Mouse (Mus musculus) adrenal gland, postnatal 36 days (tissue): ENCODE results near the gene Hjurp. TPM values are rescaled to one million over a fixed set of nuclear protein-coding genes. Genes with fewer than 3 reads are reported as not detected.

Source experiments
- DNase-seq, 2 experiments: peaks; one replicate each; pipeline ENCODE4 v3.0.0; 2021; ENCODE audit warnings: mixed read lengths in 1 of 2
- total RNA-seq, 2 experiments: library from RNA; stranded (reverse); gene quantifications; 2 replicates each; pipeline ENCODE4 v1.2.3; 2021

Hjurp gene
- total RNA-seq, 2 experiments from 2014 or later = 31.0 to 35.9 TPM

DNA sequence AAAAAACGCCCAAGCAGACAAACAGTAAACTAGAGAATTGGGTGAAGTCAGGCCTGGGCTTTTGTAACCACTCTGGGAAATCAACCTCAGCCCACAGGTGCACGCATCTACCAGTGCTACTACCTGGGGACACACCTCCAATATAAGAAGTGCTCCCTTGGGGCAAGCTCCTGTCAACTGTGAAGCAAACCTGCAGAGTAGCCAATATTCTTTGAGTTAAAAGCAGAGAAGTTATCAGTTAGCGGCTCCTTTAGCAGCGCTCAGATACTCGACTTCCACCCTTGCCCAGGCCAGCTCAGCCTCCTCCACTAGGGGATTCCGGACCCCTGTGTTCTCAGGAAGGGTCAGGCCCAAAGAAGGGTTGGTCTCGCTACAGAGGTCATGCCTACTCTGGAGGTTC is 15.7 kb downstream of the Hjurp start:
- no peak for DNase-seq

DNA sequence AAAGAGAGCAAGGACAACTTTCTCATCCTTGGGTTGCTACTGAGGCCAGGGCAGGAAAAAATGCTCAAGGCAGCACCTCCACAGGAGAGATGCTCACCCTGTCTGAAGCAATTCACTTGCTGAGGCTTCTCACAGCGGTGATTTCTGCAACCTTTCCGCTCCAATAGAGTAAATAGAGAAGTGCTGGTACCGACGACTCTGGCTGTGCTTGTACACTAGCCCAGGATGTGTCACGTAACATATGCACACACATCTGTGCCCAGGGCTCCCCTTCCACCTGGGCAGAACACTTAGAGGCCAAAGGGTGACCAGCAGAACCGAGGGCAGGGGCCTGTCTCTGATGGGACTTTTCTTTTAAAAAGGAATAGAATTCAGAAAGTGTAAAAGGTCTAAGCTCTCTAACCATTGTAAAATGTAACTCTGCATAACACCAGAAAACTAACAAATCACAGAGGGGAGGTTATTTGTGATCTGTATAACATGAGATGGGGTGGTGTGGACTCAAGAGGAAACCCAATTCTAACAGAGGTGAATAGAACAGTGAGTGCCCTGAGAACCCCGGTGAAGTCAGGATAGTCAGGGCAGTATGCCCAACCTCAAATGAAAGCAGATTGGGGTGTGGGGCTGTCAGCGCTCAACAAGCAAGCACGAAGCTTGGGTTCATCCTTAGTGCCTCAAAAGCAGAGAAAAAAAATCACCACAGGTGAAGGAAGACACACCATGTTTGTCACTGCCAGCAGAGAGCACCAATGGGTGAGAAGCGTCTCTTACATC is 16.6 kb downstream of the Hjurp start:
- DNase-seq = no peak

- peak in 1 of 2 experiments; percentile 71 for DNase-seq
These were observed 17.3 kb downstream of the Hjurp start for GRCm38 (mm10) chr1:88260114-88260513.

GRCm38 (mm10) chr1:88259643-88260024 is 17.8 kb downstream of the Hjurp start:
- DNase-seq = no peak

DNA sequence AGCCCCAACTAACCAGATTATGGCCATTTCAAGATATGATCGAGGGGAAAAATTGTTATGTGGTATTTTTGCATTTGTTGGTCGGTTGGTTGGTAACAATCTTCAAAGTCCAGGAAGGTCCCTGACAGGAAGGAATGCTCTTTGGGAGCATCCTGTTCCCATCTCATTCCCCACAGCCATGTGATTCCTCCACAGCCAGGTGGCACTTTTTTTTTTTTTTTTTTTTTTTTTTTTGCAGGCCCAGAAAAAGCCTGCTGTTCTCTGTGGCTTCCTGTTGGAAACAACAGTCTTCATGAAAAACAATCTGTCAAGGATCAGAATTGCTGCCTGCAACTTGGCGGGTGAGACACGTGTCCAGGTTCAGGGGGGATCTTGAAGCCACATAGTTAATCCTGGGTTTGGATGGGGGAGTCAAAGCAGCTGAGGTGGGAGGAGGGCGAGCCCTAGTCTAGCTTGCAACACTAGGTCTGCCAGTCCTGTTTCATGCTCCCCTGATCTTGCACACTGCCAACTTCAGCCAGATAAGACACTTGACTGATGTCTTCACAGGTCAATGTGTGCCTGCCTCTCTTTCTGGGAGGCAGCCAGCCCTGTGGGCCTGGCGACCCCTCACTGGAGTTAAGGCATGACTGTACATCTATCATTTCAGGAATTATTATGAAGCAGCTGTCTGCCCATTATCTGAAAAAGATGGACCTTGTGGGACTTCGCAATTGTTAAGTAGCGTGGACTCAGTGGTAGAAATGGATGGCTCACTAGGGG is 18.4 kb downstream of the Hjurp start:
- DNase-seq = peak; percentile 49 to 66

GRCm38 (mm10) chr1:88258361-88258760 is 19.1 kb downstream of the Hjurp start:
- no peak for DNase-seq

DNA sequence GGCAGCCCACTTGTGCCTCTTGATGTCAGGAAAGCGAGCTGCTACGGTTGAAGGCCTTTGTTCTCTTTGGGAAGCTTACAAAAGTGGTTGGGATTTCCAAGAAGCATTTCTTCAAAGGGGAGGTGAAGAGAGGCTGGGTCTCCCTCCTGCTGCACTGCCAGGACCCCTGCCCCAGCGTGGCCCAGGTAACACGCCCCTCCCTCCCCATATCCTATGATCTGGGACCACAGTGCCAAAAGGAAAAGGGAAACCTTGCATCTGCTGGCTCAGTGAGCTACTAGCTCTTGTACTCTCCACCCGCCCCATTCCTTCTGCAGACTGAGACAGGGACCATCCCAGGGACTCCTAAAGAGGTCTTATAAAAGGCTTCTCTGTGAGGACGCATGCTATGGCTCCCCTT is 19.8 kb downstream of the Hjurp start:
- DNase-seq = no peak

DNA sequence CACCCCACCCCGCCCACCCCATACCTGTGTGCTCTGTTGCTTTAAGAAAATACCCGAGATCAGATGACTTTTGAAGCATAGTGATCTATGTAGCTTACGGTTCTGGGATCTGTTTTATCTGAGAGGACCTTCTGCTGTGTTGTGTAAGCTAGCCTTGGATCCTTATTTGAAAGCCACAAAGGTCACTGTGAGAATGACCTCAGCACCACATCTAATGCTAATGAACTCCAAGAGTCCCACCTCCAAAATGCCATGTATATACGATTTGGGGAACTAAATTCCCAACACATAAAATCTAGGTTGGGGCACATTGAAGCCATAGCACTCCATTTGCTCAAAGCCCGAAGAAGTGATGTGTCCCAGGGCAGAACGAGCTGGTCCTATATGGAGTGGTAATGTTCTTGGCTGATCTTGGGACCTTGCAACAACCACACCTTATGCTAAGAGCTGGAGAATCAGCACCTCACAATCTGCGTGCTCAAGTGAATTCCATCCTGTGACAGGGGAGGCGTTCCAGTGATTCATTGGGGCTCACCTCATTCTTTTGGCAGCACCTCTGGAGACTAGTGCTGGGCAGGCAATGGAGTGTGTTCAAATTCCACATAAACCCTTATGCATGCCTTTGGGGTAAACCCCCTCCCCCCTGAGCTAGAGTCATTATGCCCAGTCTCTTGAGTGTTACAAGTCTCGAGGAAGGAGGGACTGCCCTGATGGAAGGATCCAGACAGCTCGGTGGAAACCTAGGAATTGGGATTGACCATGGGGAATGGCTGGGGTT is 20.4 kb downstream of the Hjurp start:
- DNase-seq = no peak

DNA sequence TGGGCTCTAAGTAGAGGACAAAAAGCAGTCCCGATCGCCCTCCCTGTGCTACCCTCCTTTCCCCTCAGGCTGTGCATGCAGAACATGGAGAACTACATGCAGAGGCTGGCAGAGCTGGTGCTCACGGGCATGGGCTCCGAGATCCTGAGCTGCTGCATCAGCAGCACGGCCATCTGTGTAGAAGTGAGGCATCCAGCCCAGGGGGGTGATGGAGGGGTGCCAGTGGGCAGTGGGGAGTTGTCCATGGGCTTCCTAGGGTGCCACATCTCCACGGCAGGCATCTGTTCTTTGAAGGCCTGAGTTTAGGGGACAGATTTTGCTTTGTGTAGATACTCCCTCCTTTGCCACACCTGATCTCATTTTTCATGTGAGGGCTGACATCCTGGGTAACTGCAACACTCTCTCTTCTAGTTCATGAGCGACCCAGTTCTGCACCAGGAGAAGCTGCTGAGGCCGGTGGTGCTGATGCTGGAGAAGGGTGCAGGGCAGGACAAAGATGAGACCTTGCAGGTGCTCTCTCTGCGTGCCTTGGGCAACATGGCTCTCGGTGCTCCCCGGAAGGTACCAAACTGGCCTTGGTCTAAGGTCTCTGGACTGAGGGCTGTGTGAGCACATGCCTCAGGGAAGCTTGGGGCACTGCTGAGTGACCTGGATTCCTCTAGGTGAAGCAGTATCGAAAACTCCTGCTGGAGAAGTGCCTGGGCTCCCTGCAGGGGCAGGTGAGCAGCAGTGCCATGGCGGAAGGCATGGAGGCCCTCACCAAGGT is 21.3 kb downstream of the Hjurp start:
- DNase-seq = no peak

DNA sequence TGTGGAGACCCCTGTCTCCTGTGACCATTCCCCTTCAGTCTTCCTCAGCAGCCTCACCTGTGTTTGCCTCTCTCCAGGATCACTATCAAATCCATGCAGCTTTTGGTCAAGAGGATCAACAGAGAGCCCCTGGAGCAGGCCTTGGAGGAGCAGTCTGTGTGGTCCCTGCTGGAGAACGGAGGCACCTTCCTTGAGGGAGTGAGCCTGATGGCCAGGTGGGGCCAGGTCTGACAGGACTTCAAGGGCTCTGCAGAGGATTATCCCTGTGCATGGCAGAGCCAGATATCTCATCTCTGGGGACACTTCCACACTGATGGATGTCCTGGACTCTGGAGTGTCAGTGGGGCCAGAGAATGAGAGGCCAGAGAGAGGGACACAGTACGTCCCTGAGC is 22.0 kb downstream of the Hjurp start:
- no peak for DNase-seq

DNA sequence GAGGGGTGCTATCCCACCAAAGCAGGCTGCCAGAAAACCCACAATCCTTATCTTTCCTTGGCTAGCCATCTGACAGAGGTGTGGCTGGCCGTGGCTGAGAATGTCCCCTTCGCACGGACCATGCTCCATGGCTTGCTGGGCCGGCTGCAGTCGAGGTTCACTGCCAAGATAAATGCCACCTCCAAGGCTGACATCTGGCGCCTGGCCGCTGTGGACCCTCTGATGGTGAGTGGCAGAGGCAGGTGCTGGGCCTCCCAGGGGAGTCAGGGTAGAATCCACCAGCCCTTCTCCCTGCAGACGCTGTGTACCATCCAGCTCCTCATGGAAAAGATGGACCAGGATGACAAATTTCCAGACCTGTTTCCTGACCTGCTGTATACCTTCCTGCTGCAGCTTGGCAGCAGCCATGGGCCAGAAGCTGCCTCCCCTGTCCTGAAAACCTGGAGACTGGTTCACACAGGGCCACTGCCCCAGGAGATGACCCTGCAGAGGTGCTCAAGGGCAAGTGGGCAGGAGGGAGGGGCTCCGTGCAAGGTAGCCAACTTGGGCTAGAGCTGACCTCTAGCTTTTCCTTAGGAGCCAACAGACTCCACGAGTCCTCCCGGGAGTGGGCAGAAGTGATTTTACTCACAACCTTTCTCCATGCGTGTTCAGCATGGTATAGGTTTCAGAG is 22.5 kb downstream of the Hjurp start:
- DNase-seq = no peak

- no peak for DNase-seq
These were observed 23.9 kb downstream of the Hjurp start for GRCm38 (mm10) chr1:88253540-88253939.

DNA sequence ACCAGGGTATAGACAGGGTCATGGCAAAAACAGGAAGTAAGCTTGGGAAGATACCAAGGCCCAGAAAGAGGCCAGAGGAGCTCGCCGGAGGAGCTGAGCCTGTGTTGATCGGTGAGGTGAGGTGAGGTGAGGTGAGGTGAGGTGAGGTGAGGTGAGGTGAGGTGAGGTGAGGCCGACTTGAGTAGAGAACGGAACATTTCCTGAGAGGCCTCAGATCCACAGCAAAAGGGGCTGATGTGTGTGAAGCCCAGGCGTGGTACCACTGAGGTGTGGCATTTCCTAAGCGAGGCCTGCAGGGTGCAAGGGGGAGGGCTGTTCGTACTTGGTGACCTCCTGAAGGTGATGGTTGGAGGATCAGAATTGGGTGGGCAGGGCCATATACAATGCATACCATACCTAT is 24.3 kb downstream of the Hjurp start:
- DNase-seq = no peak

DNA sequence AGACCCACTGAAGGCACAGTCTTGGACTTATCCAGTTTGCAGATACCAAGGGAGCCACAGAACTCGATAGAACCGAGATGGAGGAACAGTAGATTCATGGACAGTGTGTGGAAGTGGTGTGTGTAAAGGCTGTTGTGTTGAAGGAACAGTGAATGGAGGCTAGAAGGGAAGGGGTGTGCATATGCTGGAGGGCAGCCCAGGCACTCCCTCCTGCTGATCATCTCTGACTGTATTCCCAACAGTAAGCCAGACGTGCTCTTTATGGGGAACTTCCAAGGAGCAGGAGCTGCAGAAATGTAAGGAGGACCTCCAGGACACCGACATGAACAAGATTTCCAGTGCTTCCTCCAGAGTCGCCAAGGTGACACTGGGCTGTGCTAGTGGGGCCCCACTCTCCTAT is 27.4 kb downstream of the Hjurp start:
- DNase-seq = no peak

- DNase-seq = no peak
These were observed 27.8 kb downstream of the Hjurp start for GRCm38 (mm10) chr1:88249596-88249995.

DNA sequence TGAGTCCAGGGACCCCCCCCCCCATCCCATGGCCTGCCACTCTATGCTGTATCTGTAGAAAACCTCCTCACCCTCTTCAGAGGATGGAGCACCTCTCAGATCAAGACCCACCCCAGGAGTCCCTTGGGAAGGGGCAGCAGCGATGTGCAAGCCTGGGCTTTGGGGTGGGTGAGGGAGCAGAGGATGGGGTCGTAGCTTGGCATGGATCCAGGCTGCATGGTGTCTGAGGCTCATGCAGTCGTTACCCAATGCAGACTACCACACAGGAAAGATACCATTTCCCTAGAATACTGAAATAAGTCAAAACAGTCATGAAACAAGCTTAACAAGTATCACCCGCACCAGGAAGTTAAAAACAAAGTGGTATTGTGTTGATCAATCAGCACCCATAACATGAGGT is 28.8 kb downstream of the Hjurp start:
- no peak for DNase-seq

- no peak for DNase-seq
These were observed 29.8 kb downstream of the Hjurp start for GRCm38 (mm10) chr1:88247660-88248059.

- no peak for DNase-seq
These were observed 31.0 kb downstream of the Hjurp start for GRCm38 (mm10) chr1:88246386-88246785.

DNA sequence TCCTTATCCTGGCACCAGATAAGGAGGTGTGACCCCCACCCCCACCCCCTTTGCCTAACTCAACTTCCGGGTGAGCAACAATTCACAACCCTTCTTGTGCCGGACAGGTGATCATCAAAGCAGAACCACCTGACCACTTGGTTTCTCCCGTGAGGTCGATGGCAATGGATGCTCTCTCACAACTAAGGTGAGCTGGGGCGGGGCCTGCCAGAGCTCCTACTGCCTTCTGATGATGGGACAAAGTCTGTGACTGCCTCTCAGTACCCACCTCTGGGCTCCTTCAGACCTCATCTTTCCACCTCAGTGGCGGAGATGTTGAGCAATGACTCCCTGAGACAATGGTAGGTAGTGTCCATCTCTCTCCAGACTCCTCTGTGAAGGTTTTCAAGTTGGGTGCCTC is 31.6 kb downstream of the Hjurp start:
- DNase-seq = no peak

DNA sequence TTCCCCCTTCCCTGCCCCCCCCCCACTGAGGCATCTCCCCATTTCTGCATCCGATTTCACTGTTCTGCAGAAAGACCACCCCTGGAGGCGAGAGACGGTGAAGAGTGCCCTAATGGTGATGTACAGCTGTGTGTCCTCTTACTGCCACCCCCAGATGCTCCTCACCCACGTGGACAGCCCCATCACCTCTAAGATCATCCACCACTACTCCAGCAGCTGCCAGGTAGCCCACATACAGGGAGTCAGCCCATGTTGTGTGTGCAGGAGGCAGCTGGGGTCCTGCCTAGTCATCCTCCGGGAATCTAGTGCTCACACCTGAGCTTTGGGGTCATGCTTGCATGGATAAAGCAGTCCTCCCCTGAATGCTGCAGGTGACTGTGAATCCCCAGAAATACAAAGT is 33.6 kb downstream of the Hjurp start:
- DNase-seq = no peak

- DNase-seq = no peak
These were observed 36.9 kb downstream of the Hjurp start for GRCm38 (mm10) chr1:88240579-88240978.

GRCm38 (mm10) chr1:88240072-88240471 is 37.4 kb downstream of the Hjurp start:
- DNase-seq = peak; percentile 65
